25 mouse cellular contexts compared by ENCODE assay signal in genomic region chr5:24534292-24534691, GRCm38 (mm10). TPM values are rescaled to one million over a fixed set of nuclear protein-coding genes. Genes with fewer than 3 reads are reported as not detected.
A peak's percentile ranks its signal among the peaks of the same experiment; 100 is the strongest.
DNase-seq lines count a peak whose midpoint lies in the region; ATAC-seq and TF ChIP-seq lines count a peak whose summit lies in the region.
"Had no signal": no experiment of that assay in that cellular context is flagged by ENCODE, and none has a peak within 500 bp of the region (broad histone marks: within the 10 kb centered on the region; RNA-seq: fewer than 3 reads in every experiment).

No protein-coding gene starts in this region.

- peak; percentile 24; the same call in 1 of the 2 replicates for TF ChIP-seq CTCF in forebrain, postnatal 0 days (IDR thresholded peaks at IDR 0.05; ENCODE audit: low read depth)
- peak; percentile 53 for TF ChIP-seq CTCF in lung, postnatal 0 days (IDR thresholded peaks at IDR 0.05)
- TF ChIP-seq CTCF in lung, adult 2 months (IDR thresholded peaks at IDR 0.05; ENCODE audit: insufficient read depth, low read length): no peak
- TF ChIP-seq CTCF in brain, embryonic 14.5 days (IDR thresholded peaks at IDR 0.05; ENCODE audit: borderline replicate concordance, extremely low read depth, insufficient read depth, insufficient read length): peak; percentile 34; the same call in 1 of the 2 replicates

- no peaks in the 10 kb centered on the region for H3K9me3 ChIP-seq in forebrain, postnatal 0 days (ENCODE audit: low read length)
- no peaks in the 10 kb centered on the region for H3K9me3 ChIP-seq in forebrain, embryonic 10.5 days
- no peaks in the 10 kb centered on the region for H3K9me3 ChIP-seq in kidney, embryonic 15.5 days (replicated peaks)
- no peaks in the 10 kb centered on the region for H3K9me3 ChIP-seq in lung, postnatal 0 days (ENCODE audit: low read length)
- H3K9me3 ChIP-seq: embryonic facial prominence, embryonic 10.5 days; heart, embryonic 10.5 days; limb, embryonic 13.5 days had no signal

- H3K4me3 ChIP-seq in forebrain, postnatal 0 days (ENCODE audit: low read depth, low read length): no peak overlapping the region
- no peak overlapping the region for H3K4me3 ChIP-seq in forebrain, embryonic 10.5 days
- no peak overlapping the region for H3K4me3 ChIP-seq in kidney, embryonic 15.5 days (replicated peaks)
- no peak overlapping the region for H3K4me3 ChIP-seq in lung, postnatal 0 days (ENCODE audit: low read depth, low read length)
- H3K4me3 ChIP-seq in lung, adult 2 months (replicated peaks; ENCODE audit: extremely low read depth, low read depth, low read length): no peak overlapping the region
- H3K4me3 ChIP-seq: embryonic facial prominence, embryonic 10.5 days; erythroblast, embryonic 14.5 days; heart, embryonic 10.5 days; limb, embryonic 13.5 days; myocyte had no signal

- DNase-seq in forebrain, postnatal 0 days: no peak
- DNase-seq in forebrain, embryonic 10.5 days (ENCODE audit: extremely low spot score, low spot score): no peak
- peak; percentile 25 for DNase-seq in kidney, adult 9 months
- DNase-seq in lung, postnatal 0 days (ENCODE audit: low spot score): no peak
- DNase-seq in lung, adult 2 months: no peak
- DNase-seq in brain, embryonic 14.5 days (ENCODE audit: low read depth): no peak
- no peak for DNase-seq in right cerebral cortex, adult 2 months (ENCODE audit: low spot score in 2 of 2)
- DNase-seq: cerebellum, postnatal 25 days; heart, postnatal 36 days; lung, postnatal 14 days had no signal

- no peak overlapping the region for H3K27ac ChIP-seq in forebrain, postnatal 0 days (ENCODE audit: low read depth, low read length)
- H3K27ac ChIP-seq in forebrain, embryonic 10.5 days: no peak overlapping the region
- H3K27ac ChIP-seq in kidney, embryonic 15.5 days: no peak overlapping the region
- H3K27ac ChIP-seq in lung, postnatal 0 days (ENCODE audit: low read length): no peak overlapping the region
- H3K27ac ChIP-seq: embryonic facial prominence, embryonic 10.5 days; heart, embryonic 10.5 days; limb, embryonic 13.5 days had no signal

- H3K36me3 ChIP-seq in forebrain, postnatal 0 days (ENCODE audit: insufficient read depth): no peaks in the 10 kb centered on the region
- no peaks in the 10 kb centered on the region for H3K36me3 ChIP-seq in forebrain, embryonic 10.5 days (replicated peaks)
- no peaks in the 10 kb centered on the region for H3K36me3 ChIP-seq in kidney, embryonic 15.5 days
- H3K36me3 ChIP-seq in lung, postnatal 0 days (ENCODE audit: insufficient read depth, low read length): no peaks in the 10 kb centered on the region
- H3K36me3 ChIP-seq: embryonic facial prominence, embryonic 10.5 days; heart, embryonic 10.5 days; limb, embryonic 13.5 days had no signal

- H3K4me2 ChIP-seq in forebrain, postnatal 0 days (ENCODE audit: low read depth): no peak overlapping the region
- H3K4me2 ChIP-seq in kidney, embryonic 15.5 days: no peak overlapping the region
- H3K4me2 ChIP-seq in lung, postnatal 0 days (replicated peaks; ENCODE audit: low read depth, low read length): no peak overlapping the region
- H3K4me2 ChIP-seq: limb, embryonic 13.5 days; midbrain, embryonic 11.5 days had no signal

- no peaks in the 10 kb centered on the region for H3K4me1 ChIP-seq in forebrain, postnatal 0 days (ENCODE audit: insufficient read depth)
- H3K4me1 ChIP-seq in forebrain, embryonic 10.5 days: peaks cover 35% of the 10 kb centered on the region
- peaks cover 2% of the 10 kb centered on the region for H3K4me1 ChIP-seq in kidney, embryonic 15.5 days
- no peaks in the 10 kb centered on the region for H3K4me1 ChIP-seq in lung, postnatal 0 days (ENCODE audit: insufficient read depth, low read depth, low read length)
- no peaks in the 10 kb centered on the region for H3K4me1 ChIP-seq in lung, adult 2 months (ENCODE audit: control insufficient read depth, insufficient read depth, low read length)

- H3K27me3 ChIP-seq in forebrain, postnatal 0 days (ENCODE audit: insufficient read depth, low read length): 0 out of 2 replicates have a peak, but pooled peaks cover 5% of the 10 kb centered on the region
- H3K27me3 ChIP-seq in forebrain, embryonic 10.5 days (ENCODE audit: poor library complexity, severe bottlenecking): peaks cover 61% of the 10 kb centered on the region
- peaks cover 76% of the 10 kb centered on the region for H3K27me3 ChIP-seq in kidney, embryonic 15.5 days
- H3K27me3 ChIP-seq in lung, postnatal 0 days (replicated peaks; ENCODE audit: insufficient read depth, low read length): 0 out of 2 replicates have a peak, but pooled peaks cover 7% of the 10 kb centered on the region

- no peak overlapping the region for H3K9ac ChIP-seq in forebrain, postnatal 0 days
- no peak overlapping the region for H3K9ac ChIP-seq in kidney, embryonic 15.5 days
- no peak overlapping the region for H3K9ac ChIP-seq in lung, postnatal 0 days (replicated peaks; ENCODE audit: low read depth)
- H3K9ac ChIP-seq: limb, embryonic 13.5 days had no signal

- no peak for ATAC-seq in forebrain, postnatal 0 days
- ATAC-seq in kidney, embryonic 15.5 days (replicated peaks; ENCODE audit: low FRiP score): no peak
- no peak for ATAC-seq in lung, postnatal 0 days
- ATAC-seq: forebrain, embryonic 16.5 days; inflammation-experienced regulatory T-cells, adult 6 months had no signal

- WGBS in forebrain, postnatal 0 days: 61% methylated on average over 5 of the region's 5 CpGs
- 59% methylated on average over 5 of the region's 5 CpGs for WGBS in forebrain, embryonic 10.5 days
- 54% methylated on average over 5 of the region's 5 CpGs for WGBS in kidney, embryonic 15.5 days
- WGBS in lung, postnatal 0 days: 41% methylated on average over 5 of the region's 5 CpGs
- 47% methylated on average over 5 of the region's 5 CpGs for WGBS in lung, adult 2 months

- no peak for TF ChIP-seq EP300 in lung, postnatal 0 days (IDR thresholded peaks at IDR 0.05)

- TF ChIP-seq POLR2A in lung, adult 2 months (IDR thresholded peaks at IDR 0.05; ENCODE audit: borderline replicate concordance, extremely low read depth, low read depth, low read length): no peak
- no peak for TF ChIP-seq POLR2A in brain, embryonic 14.5 days (IDR thresholded peaks at IDR 0.05; ENCODE audit: borderline replicate concordance, extremely low read depth, insufficient read depth, insufficient read length, poor library complexity, severe bottlenecking)

RNA-seq across cellular contexts. Expression of gene Asb10, which starts 6.5 kb away (rescaled TPM):
- total RNA-seq in forebrain, postnatal 0 days (2014; rRNA removed): 0.43 TPM in 1 of 2 replicates, not detected in the other
- 0.21 and 0.22 TPM in 2 replicates for polyA plus RNA-seq in forebrain, postnatal 0 days (2015; fragmentation: Nextera tagmentation; extraction: Ambion mirVana)
- polyA plus RNA-seq in forebrain, embryonic 10.5 days (2016; fragmentation: Nextera tagmentation; extraction: Ambion mirVana): 0.09 and 0.15 TPM in 2 replicates
- 0.61 and 0.67 TPM in 2 replicates for polyA plus RNA-seq in kidney, embryonic 15.5 days (2015; fragmentation: Nextera tagmentation; extraction: Ambion mirVana)
- polyA plus RNA-seq in lung, postnatal 0 days (2015; fragmentation: Nextera tagmentation; extraction: Ambion mirVana): 0.21 and 0.29 TPM in 2 replicates
- polyA plus RNA-seq in lung, adult 2 months (2012; rRNA removed): 2.2 and 4.9 TPM in 2 replicates
- 0.33 and 0.54 TPM in 2 replicates for polyA plus RNA-seq in brain, embryonic 14.5 days (2012; rRNA removed)
- total RNA-seq: neutrophil, adult 5-6 weeks had no signal
- polyA plus RNA-seq: C2C12; erythroblast, embryonic 14.5 days; inflammation-experienced regulatory T-cells, adult 6 months had no signal

RNA-seq across cellular contexts. Expression of gene Gbx1, which starts 7.3 kb away (rescaled TPM):
- total RNA-seq in forebrain, postnatal 0 days (2014; rRNA removed): 2.3 and 4.8 TPM in 2 replicates
- polyA plus RNA-seq in forebrain, postnatal 0 days (2015; fragmentation: Nextera tagmentation; extraction: Ambion mirVana): 0.91 and 1.3 TPM in 2 replicates
- polyA plus RNA-seq in forebrain, embryonic 10.5 days (2016; fragmentation: Nextera tagmentation; extraction: Ambion mirVana): 0.09 and 0.21 TPM in 2 replicates
- 0.04 and 0.10 TPM in 2 replicates for polyA plus RNA-seq in kidney, embryonic 15.5 days (2015; fragmentation: Nextera tagmentation; extraction: Ambion mirVana)
- polyA plus RNA-seq in lung, postnatal 0 days (2015; fragmentation: Nextera tagmentation; extraction: Ambion mirVana): 0.06 TPM in 1 of 2 replicates, not detected in the other
- 0.02 TPM in 1 of 2 replicates, not detected in the other for polyA plus RNA-seq in lung, adult 2 months (2012; rRNA removed)
- 2.2 and 5.0 TPM in 2 replicates for polyA plus RNA-seq in brain, embryonic 14.5 days (2012; rRNA removed)
- total RNA-seq: gastrocnemius, adult 8-10 months; heart, postnatal 36 days; layer of hippocampus, adult 18-20 months; neutrophil, adult 5-6 weeks had no signal
- polyA plus RNA-seq: erythroblast, embryonic 14.5 days; heart, embryonic 10.5 days; limb, embryonic 13.5 days; spleen, adult 2 months had no signal

RNA-seq across cellular contexts. Expression of gene 4931409K22Rik, which starts 22.3 kb away (rescaled TPM):
- not detected in 2 replicates for total RNA-seq in forebrain, postnatal 0 days (2014; rRNA removed)
- 0.11 TPM in 1 of 2 replicates, not detected in the other for polyA plus RNA-seq in forebrain, postnatal 0 days (2015; fragmentation: Nextera tagmentation; extraction: Ambion mirVana)
- 0.06 TPM in 1 of 2 replicates, not detected in the other for polyA plus RNA-seq in forebrain, embryonic 10.5 days (2016; fragmentation: Nextera tagmentation; extraction: Ambion mirVana)
- polyA plus RNA-seq in kidney, embryonic 15.5 days (2015; fragmentation: Nextera tagmentation; extraction: Ambion mirVana): 0.23 TPM in 2 replicates
- not detected in 2 replicates for polyA plus RNA-seq in lung, postnatal 0 days (2015; fragmentation: Nextera tagmentation; extraction: Ambion mirVana)
- not detected in 2 replicates for polyA plus RNA-seq in lung, adult 2 months (2012; rRNA removed)
- 0.19 and 0.34 TPM in 2 replicates for polyA plus RNA-seq in brain, embryonic 14.5 days (2012; rRNA removed)
- total RNA-seq: gastrocnemius, adult 8-10 months; heart, postnatal 36 days; layer of hippocampus, adult 18-20 months; neutrophil, adult 5-6 weeks had no signal
- polyA plus RNA-seq: C2C12; erythroblast, embryonic 14.5 days; inflammation-experienced regulatory T-cells, adult 6 months; midbrain, embryonic 11.5 days; myocyte; spleen, adult 2 months; urinary bladder, adult 2 months had no signal

RNA-seq across cellular contexts. Expression of gene Abcf2, which starts 43.0 kb away (rescaled TPM):
- 59.8 and 66.2 TPM in 2 replicates for total RNA-seq in forebrain, postnatal 0 days (2014; rRNA removed)
- 73.7 and 80.8 TPM in 2 replicates for polyA plus RNA-seq in forebrain, postnatal 0 days (2015; fragmentation: Nextera tagmentation; extraction: Ambion mirVana)
- 193 and 197 TPM in 2 replicates for polyA plus RNA-seq in forebrain, embryonic 10.5 days (2016; fragmentation: Nextera tagmentation; extraction: Ambion mirVana)
- polyA plus RNA-seq in kidney, embryonic 15.5 days (2015; fragmentation: Nextera tagmentation; extraction: Ambion mirVana): 118 TPM in 2 replicates
- 47.7 TPM in 2 replicates for polyA plus RNA-seq in lung, postnatal 0 days (2015; fragmentation: Nextera tagmentation; extraction: Ambion mirVana)
- polyA plus RNA-seq in lung, adult 2 months (2012; rRNA removed): 43.6 and 48.7 TPM in 2 replicates
- 75.5 and 85.9 TPM in 2 replicates for polyA plus RNA-seq in brain, embryonic 14.5 days (2012; rRNA removed)

RNA-seq across cellular contexts. Expression of gene Chpf2, which starts 52.2 kb away (rescaled TPM):
- total RNA-seq in forebrain, postnatal 0 days (2014; rRNA removed): 25.0 and 33.5 TPM in 2 replicates
- 18.7 and 21.3 TPM in 2 replicates for polyA plus RNA-seq in forebrain, postnatal 0 days (2015; fragmentation: Nextera tagmentation; extraction: Ambion mirVana)
- polyA plus RNA-seq in forebrain, embryonic 10.5 days (2016; fragmentation: Nextera tagmentation; extraction: Ambion mirVana): 15.1 and 16.0 TPM in 2 replicates
- polyA plus RNA-seq in kidney, embryonic 15.5 days (2015; fragmentation: Nextera tagmentation; extraction: Ambion mirVana): 23.2 and 24.7 TPM in 2 replicates
- polyA plus RNA-seq in lung, postnatal 0 days (2015; fragmentation: Nextera tagmentation; extraction: Ambion mirVana): 18.3 and 22.5 TPM in 2 replicates
- polyA plus RNA-seq in lung, adult 2 months (2012; rRNA removed): 39.3 and 47.2 TPM in 2 replicates
- 21.9 and 26.8 TPM in 2 replicates for polyA plus RNA-seq in brain, embryonic 14.5 days (2012; rRNA removed)
